Mouse (Mus musculus) embryonic facial prominence, embryonic 11.5 days (tissue): ENCODE measurements at regions not wholly inside any gene's neighbourhood (a gene's known extent, or its start where the extent isn't known, plus 50 kb on each side); places are given as distances from the start of the nearest gene placed in this dataset.

Experiments used
- ATAC-seq: fragments of 200-750 bp; cut with Nextera tagmentation; replicated peaks from 2 replicates; pipeline ENCODE4 v1.8.0; 2017; ENCODE audit warnings: low read depth; ENCODE audit not compliant: insufficient number of reproducible peaks, low FRiP score, low TSS enrichment
- DNase-seq: peaks from one replicate; pipeline ENCODE4 v3.0.0-alpha.2; 2015; ENCODE audit warnings: low spot score
- H3K27ac ChIP-seq: fragments of 300-500 bp; sonication (generic); replicated peaks from 2 replicates; pipeline ENCODE4 v1.5.1; 2014; ENCODE audit warnings: mild to moderate bottlenecking, low read depth, low read length, control low read depth
- H3K27me3 ChIP-seq: fragments of 300-500 bp; sonication (generic); 2 replicates; pipeline ENCODE4 v1.6.1; 2014; ENCODE audit warnings: mild to moderate bottlenecking, low read length, moderate library complexity, mixed read lengths; ENCODE audit not compliant: control insufficient read depth, insufficient read depth
- H3K36me3 ChIP-seq: fragments of 300-500 bp; sonication (generic); replicated peaks from 2 replicates; pipeline ENCODE4 v1.6.1; 2014; ENCODE audit warnings: low read depth, mild to moderate bottlenecking, low read length, moderate library complexity, mixed read lengths; ENCODE audit not compliant: control insufficient read depth, insufficient read depth
- H3K4me1 ChIP-seq: fragments of 300-500 bp; sonication (generic); 2 replicates; pipeline ENCODE4 v1.6.1; 2014; ENCODE audit warnings: low read length, mixed read lengths; ENCODE audit not compliant: control insufficient read depth, insufficient read depth
- H3K4me2 ChIP-seq: fragments of 300-500 bp; sonication (generic); 2 replicates; pipeline ENCODE4 v1.6.1; 2014; ENCODE audit warnings: low read depth, mild to moderate bottlenecking, control low read depth, low read length, moderate library complexity
- H3K4me3 ChIP-seq: fragments of 300-500 bp; sonication (generic); 2 replicates; pipeline ENCODE4 v1.5.1; 2014; ENCODE audit warnings: low read depth, low read length, control low read depth
- H3K9ac ChIP-seq: fragments of 300-500 bp; sonication (generic); replicated peaks from 2 replicates; pipeline ENCODE4 v1.6.1; 2014; ENCODE audit warnings: mild to moderate bottlenecking, control low read depth, low read length
- H3K9me3 ChIP-seq: fragments of 300-500 bp; sonication (generic); replicated peaks from 2 replicates; pipeline ENCODE4 v1.6.1; 2016; ENCODE audit warnings: mild to moderate bottlenecking, low read length, inconsistent platforms, mixed read lengths; ENCODE audit not compliant: control insufficient read depth
- WGBS: fragments of 180-500 bp; shearing (Covaris S2); extraction: QIAGEN DNeasy Blood & Tissue Kit; methylation state at CpG from one replicate; pipeline ENCODE4 v1.1.7; 2014; 5-methylcytosine and 5-hydroxymethylcytosine counted together

- Histone ChIP-seq H3K4me2 (no peak overlapping the region), H3K27me3 (no peaks in the 10 kb centered on the region; the same call in 1 of the 2 replicates), H3K9me3 (no peaks in the 10 kb centered on the region), H3K4me1 (no peaks in the 10 kb centered on the region), H3K4me3 (no peak overlapping the region), H3K9ac (no peak overlapping the region), H3K27ac (no peak overlapping the region), H3K36me3 (no peaks in the 10 kb centered on the region)
- 93% methylated on average over 8 of the region's 8 CpGs for WGBS
- ATAC-seq, result no peak
- no peak for DNase-seq
These were observed 232.8 kb upstream of the Habp2 start for GRCm38 (mm10) chr19:56054186-56054585.

- 81% methylated on average over 6 of the region's 6 CpGs for WGBS
- no peak overlapping the region for H3K4me2 ChIP-seq
- DNase-seq (no peak), ATAC-seq (no peak)
- H3K36me3 ChIP-seq, result no peaks in the 10 kb centered on the region
- no peaks in the 10 kb centered on the region for H3K4me1 ChIP-seq
- H3K27me3 ChIP-seq, result no peaks in the 10 kb centered on the region; the same call in 1 of the 2 replicates
- no peak overlapping the region for H3K9ac ChIP-seq
- no peaks in the 10 kb centered on the region for H3K9me3 ChIP-seq
- no peak overlapping the region for H3K27ac ChIP-seq
- H3K4me3 ChIP-seq, result no peak overlapping the region
These were observed 230.5 kb upstream of the Habp2 start for GRCm38 (mm10) chr19:56056397-56056796.

GRCm38 (mm10) chr19:56061882-56062540, 224.9 kb upstream of the Habp2 start:
- DNase-seq, result peak; percentile 61
- ATAC-seq, result peak; percentile 78
- H3K27me3 ChIP-seq, result no peaks in the 10 kb centered on the region; the same call in 1 of the 2 replicates

GRCm38 (mm10) chr19:56063099-56063498, 223.8 kb upstream of the Habp2 start:
- no peaks in the 10 kb centered on the region for H3K4me1 ChIP-seq
- no peak overlapping the region for H3K4me2 ChIP-seq
- H3K9me3 ChIP-seq, result no peaks in the 10 kb centered on the region
- WGBS, result 72% methylated on average over 5 of the region's 5 CpGs
- H3K27ac ChIP-seq, result no peak overlapping the region
- DNase-seq (no peak), ATAC-seq (no peak)
- H3K36me3 ChIP-seq, result no peaks in the 10 kb centered on the region
- no peak overlapping the region for H3K4me3 ChIP-seq
- H3K9ac ChIP-seq, result no peak overlapping the region
- no peaks in the 10 kb centered on the region for H3K27me3 ChIP-seq

More at GRCm38 (mm10) chr19:56061882-56062540, 224.9 kb upstream of the Habp2 start:
- Histone ChIP-seq H3K27ac (peak overlapping the region; percentile 49; the same call in 1 of the 2 replicates), H3K4me2 (no peak overlapping the region), H3K36me3 (no peaks in the 10 kb centered on the region), H3K4me3 (no peak overlapping the region), H3K9ac (no peak overlapping the region), H3K4me1 (no peaks in the 10 kb centered on the region), H3K9me3 (no peaks in the 10 kb centered on the region)
- WGBS, result 51% methylated on average over 10 of the region's 10 CpGs

GRCm38 (mm10) chr19:56065730-56066129, 221.2 kb upstream of the Habp2 start:
- H3K9ac ChIP-seq, result no peak overlapping the region
- H3K4me2 ChIP-seq, result no peak overlapping the region
- H3K27ac ChIP-seq, result no peak overlapping the region
- no peaks in the 10 kb centered on the region for H3K4me1 ChIP-seq
- WGBS, result 85% methylated on average over 6 of the region's 6 CpGs
- no peak for ATAC-seq
- H3K4me3 ChIP-seq, result no peak overlapping the region
- H3K9me3 ChIP-seq, result no peaks in the 10 kb centered on the region
- no peak for DNase-seq
- H3K27me3 ChIP-seq, result no peaks in the 10 kb centered on the region
- H3K36me3 ChIP-seq, result no peaks in the 10 kb centered on the region

- H3K4me2 ChIP-seq, result no peak overlapping the region
- 52% methylated on average over 8 of the region's 8 CpGs for WGBS
- no peak for DNase-seq
- no peaks in the 10 kb centered on the region for H3K27me3 ChIP-seq
- no peak for ATAC-seq
- H3K9ac ChIP-seq, result no peak overlapping the region
- no peak overlapping the region for H3K4me3 ChIP-seq
- H3K4me1 ChIP-seq, result no peaks in the 10 kb centered on the region
- no peaks in the 10 kb centered on the region for H3K9me3 ChIP-seq
- H3K36me3 ChIP-seq, result no peaks in the 10 kb centered on the region
- H3K27ac ChIP-seq, result no peak overlapping the region
These were observed 218.8 kb upstream of the Habp2 start for GRCm38 (mm10) chr19:56068165-56068564.

- ATAC-seq, result no peak
- Histone ChIP-seq H3K4me1 (no peaks in the 10 kb centered on the region), H3K9ac (no peak overlapping the region), H3K27me3 (no peaks in the 10 kb centered on the region), H3K36me3 (no peaks in the 10 kb centered on the region), H3K9me3 (no peaks in the 10 kb centered on the region), H3K4me3 (no peak overlapping the region), H3K27ac (no peak overlapping the region), H3K4me2 (no peak overlapping the region)
- WGBS, result 74% methylated on average over 12 of the region's 12 CpGs
- no peak for DNase-seq
These were observed 218.1 kb upstream of the Habp2 start for GRCm38 (mm10) chr19:56068854-56069253.

- no peaks in the 10 kb centered on the region for H3K9me3 ChIP-seq
- H3K36me3 ChIP-seq, result no peaks in the 10 kb centered on the region
- no peak overlapping the region for H3K9ac ChIP-seq
- no peaks in the 10 kb centered on the region for H3K27me3 ChIP-seq
- DNase-seq (no peak), ATAC-seq (no peak)
- H3K4me1 ChIP-seq, result no peaks in the 10 kb centered on the region
- 51% methylated on average over 10 of the region's 10 CpGs for WGBS
- H3K27ac ChIP-seq, result no peak overlapping the region
- no peak overlapping the region for H3K4me3 ChIP-seq
- H3K4me2 ChIP-seq, result no peak overlapping the region
These were observed 217.7 kb upstream of the Habp2 start for GRCm38 (mm10) chr19:56069266-56069665.
